Comparison of ENCODE assay signal across 8 mouse cellular contexts in genomic region chr12:86831591-86832550, GRCm38 (mm10). TPM values are rescaled to one million over a fixed set of nuclear protein-coding genes. Genes with fewer than 3 reads are reported as not detected.
DNase-seq lines count a peak whose midpoint lies in the region; ATAC-seq and TF ChIP-seq lines count a peak whose summit lies in the region.

No protein-coding gene starts in this region.

- no peaks in the 10 kb centered on the region for H3K27me3 ChIP-seq in forebrain, embryonic 14.5 days (replicated peaks; ENCODE audit: control insufficient read depth, insufficient read depth, low read length)
- H3K27me3 ChIP-seq in hindbrain, embryonic 11.5 days (ENCODE audit: control insufficient read depth, insufficient read depth, low read length), result no peaks in the 10 kb centered on the region
- no peaks in the 10 kb centered on the region for H3K27me3 ChIP-seq in limb, embryonic 10.5 days (ENCODE audit: low read depth, poor library complexity, severe bottlenecking)

- peak overlapping the region; percentile 47 for H3K4me2 ChIP-seq in forebrain, embryonic 14.5 days (ENCODE audit: low read length)
- peak overlapping the region; percentile 32 for H3K4me2 ChIP-seq in hindbrain, embryonic 11.5 days (replicated peaks; ENCODE audit: low read depth, low read length)

- peaks cover 29% of the 10 kb centered on the region for H3K4me1 ChIP-seq in forebrain, embryonic 14.5 days (ENCODE audit: control insufficient read depth, insufficient read depth, low read length)
- peaks cover 11% of the 10 kb centered on the region; the same call in 1 of the 2 replicates for H3K4me1 ChIP-seq in hindbrain, embryonic 11.5 days (replicated peaks; ENCODE audit: control insufficient read depth, insufficient read depth, low read length)
- peaks cover 47% of the 10 kb centered on the region for H3K4me1 ChIP-seq in limb, embryonic 10.5 days

- peak overlapping the region; percentile 56 for H3K9ac ChIP-seq in forebrain, embryonic 14.5 days (ENCODE audit: low read length)
- H3K9ac ChIP-seq in hindbrain, embryonic 11.5 days (ENCODE audit: low read depth, low read length), result peak overlapping the region; percentile 38

- no peaks in the 10 kb centered on the region for H3K36me3 ChIP-seq in forebrain, embryonic 14.5 days (ENCODE audit: control insufficient read depth, insufficient read depth, low read length)
- H3K36me3 ChIP-seq in hindbrain, embryonic 11.5 days (ENCODE audit: control insufficient read depth, insufficient read depth, low read length), result no peaks in the 10 kb centered on the region
- H3K36me3 ChIP-seq in limb, embryonic 10.5 days, result no peaks in the 10 kb centered on the region

- TF ChIP-seq POLR2A in brain, embryonic 14.5 days (IDR thresholded peaks at IDR 0.05; ENCODE audit: borderline replicate concordance, extremely low read depth, insufficient read depth, insufficient read length, poor library complexity, severe bottlenecking), result no peak

- TF ChIP-seq CTCF in brain, embryonic 14.5 days (IDR thresholded peaks at IDR 0.05; ENCODE audit: borderline replicate concordance, extremely low read depth, insufficient read depth, insufficient read length), result no peak

- H3K27ac ChIP-seq in forebrain, embryonic 14.5 days (ENCODE audit: low read depth, low read length), result peak overlapping the region; percentile 75
- H3K27ac ChIP-seq in hindbrain, embryonic 11.5 days (ENCODE audit: low read depth, low read length), result peak overlapping the region; percentile 47; the same call in 1 of the 2 replicates
- peak overlapping the region; percentile 89 for H3K27ac ChIP-seq in limb, embryonic 10.5 days

- H3K9me3 ChIP-seq in forebrain, embryonic 14.5 days (replicated peaks; ENCODE audit: control insufficient read depth, low read length), result no peaks in the 10 kb centered on the region
- H3K9me3 ChIP-seq in hindbrain, embryonic 11.5 days (ENCODE audit: control insufficient read depth, low read length), result no peaks in the 10 kb centered on the region
- H3K9me3 ChIP-seq in limb, embryonic 10.5 days (replicated peaks), result no peaks in the 10 kb centered on the region

- ATAC-seq in forebrain, embryonic 14.5 days, result peak; percentile 86
- peak; percentile 79 for ATAC-seq in hindbrain, embryonic 11.5 days (ENCODE audit: low FRiP score)
- ATAC-seq in megakaryocyte progenitor cell, adult 5-6 weeks (replicated peaks; ENCODE audit: poor library complexity), result peak; percentile 21

- peak; percentile 49 for DNase-seq in gastrocnemius, adult 18-20 months (ENCODE audit: low spot score)
- DNase-seq in gastrocnemius, postnatal 4 days (ENCODE audit: low spot score in 2 of 2), result no peak
- peak; percentile 93 for DNase-seq in brain, embryonic 14.5 days (ENCODE audit: low read depth)
- peak; percentile 89 for DNase-seq in forebrain, embryonic 14.5 days (ENCODE audit: low spot score)
- DNase-seq in hindbrain, embryonic 11.5 days (ENCODE audit: low spot score), result peak; percentile 83
- peak; percentile 79 for DNase-seq in limb, embryonic 10.5 days (ENCODE audit: low spot score)
- DNase-seq in spleen, postnatal 36 days (ENCODE audit: low spot score in 2 of 2), result peak; percentile 38 to 60

- WGBS in forebrain, embryonic 14.5 days, result 29% methylated on average over 29 of the region's 32 CpGs
- WGBS in hindbrain, embryonic 11.5 days, result 31% methylated on average over 32 of the region's 32 CpGs
- WGBS in limb, embryonic 10.5 days, result 30% methylated on average over 32 of the region's 32 CpGs

- H3K4me3 ChIP-seq in forebrain, embryonic 14.5 days (ENCODE audit: low read depth, low read length), result no peak overlapping the region
- H3K4me3 ChIP-seq in hindbrain, embryonic 11.5 days (ENCODE audit: low read depth, low read length), result no peak overlapping the region
- H3K4me3 ChIP-seq in limb, embryonic 10.5 days, result peak overlapping the region; percentile 29

RNA-seq across cellular contexts. Expression of gene Irf2bpl, which starts 52.7 kb away (rescaled TPM):
- 10 to 100 TPM; 20.3 to 24.8 TPM for total RNA-seq in gastrocnemius, adult 18-20 months (2021)
- total RNA-seq in gastrocnemius, postnatal 4 days (2021), result 10 to 100 TPM; 43.2 to 44.8 TPM
- polyA plus RNA-seq in brain, embryonic 14.5 days (2012; rRNA removed), result 77.9 and 97.5 TPM in 2 replicates
- 41.4 and 56.5 TPM in 2 replicates for polyA plus RNA-seq in forebrain, embryonic 14.5 days (2014; fragmentation: Nextera tagmentation; extraction: Ambion mirVana)
- 16.0 and 21.3 TPM in 2 replicates for polyA plus RNA-seq in hindbrain, embryonic 11.5 days (2014; fragmentation: Nextera tagmentation; extraction: Ambion mirVana)
- 11.9 and 22.6 TPM in 2 replicates for polyA plus RNA-seq in limb, embryonic 10.5 days (2016; fragmentation: Nextera tagmentation; extraction: Ambion mirVana)
- 1.4 and 1.8 TPM in 2 replicates for total RNA-seq in megakaryocyte progenitor cell, adult 5-6 weeks (2015)
- 1.6 and 1.7 TPM in 2 replicates for total RNA-seq in megakaryocyte progenitor cell, adult 5-6 weeks (2017)

Comparison
In these comparisons a context has a peak if more than half of its experiments do, and no peak if none do; other contexts are left out.
1. DNase-seq: peak in gastrocnemius, adult 18-20 months (single experiment), brain, embryonic 14.5 days (single experiment), forebrain, embryonic 14.5 days (single experiment), hindbrain, embryonic 11.5 days (single experiment), limb, embryonic 10.5 days (single experiment) and spleen, postnatal 36 days (2 of 2); none in gastrocnemius, postnatal 4 days (0 of 2).
2. ATAC-seq: peak in every context shown above with its lines; median percentile 86 in forebrain, embryonic 14.5 days; 79 in hindbrain, embryonic 11.5 days; 21 in megakaryocyte progenitor cell, adult 5-6 weeks.
3. Peak in every context shown above with its lines, with median percentiles within 50 percentile points of each other: H3K27ac ChIP-seq.